In the genomic region with DNA sequence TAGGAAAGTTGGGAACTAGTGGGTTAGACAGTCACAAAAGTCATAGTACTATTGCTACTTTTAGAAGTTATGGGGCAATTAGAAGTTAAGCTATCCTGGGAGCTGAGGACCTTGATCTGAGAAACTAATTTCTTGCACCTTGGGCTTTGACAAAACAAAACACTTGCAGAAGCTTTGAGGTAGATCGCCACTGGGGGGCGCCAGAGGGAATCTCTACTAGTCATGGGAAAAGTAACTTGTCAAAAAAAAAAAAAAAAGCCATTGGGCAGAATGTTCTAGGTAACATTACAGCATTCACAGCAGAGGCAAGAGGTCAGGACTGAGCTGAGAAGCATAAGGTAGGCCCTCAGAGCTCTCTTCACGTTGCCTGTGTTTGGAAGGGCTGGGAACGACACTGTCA, we compare ENCODE assay signal across 8 mouse cellular contexts. TPM values are rescaled to one million over a fixed set of nuclear protein-coding genes. Genes with fewer than 3 reads are reported as not detected.
DNase-seq lines count a peak whose midpoint lies in the region; ATAC-seq and TF ChIP-seq lines count a peak whose summit lies in the region.

No protein-coding gene starts in this region.

- H3K4me1 ChIP-seq in midbrain, embryonic 10.5 days: peaks cover 24% of the 10 kb centered on the region
- H3K4me1 ChIP-seq in midbrain, embryonic 13.5 days (replicated peaks): peaks cover 25% of the 10 kb centered on the region
- H3K4me1 ChIP-seq in liver, postnatal 0 days (ENCODE audit: insufficient read depth): peaks cover 8% of the 10 kb centered on the region
- H3K4me1 ChIP-seq in spleen, adult 2 months (ENCODE audit: control insufficient read depth, insufficient read depth, insufficient read length): no peaks in the 10 kb centered on the region
- H3K4me1 ChIP-seq in forebrain, embryonic 10.5 days: peaks cover 22% of the 10 kb centered on the region

- peak; percentile 62 for TF ChIP-seq CTCF in liver, postnatal 0 days (IDR thresholded peaks at IDR 0.05; ENCODE audit: low read depth)
- peak; percentile 24; the same call in 1 of the 2 replicates for TF ChIP-seq CTCF in spleen, adult 2 months (IDR thresholded peaks at IDR 0.05; ENCODE audit: extremely low read depth, insufficient read depth, insufficient read length, insufficient replicate concordance)

- no peak for TF ChIP-seq EP300 in liver, postnatal 0 days (IDR thresholded peaks at IDR 0.05; ENCODE audit: low read depth)

- H3K9me3 ChIP-seq in midbrain, embryonic 10.5 days (replicated peaks): no peaks in the 10 kb centered on the region
- H3K9me3 ChIP-seq in midbrain, embryonic 13.5 days: no peaks in the 10 kb centered on the region
- no peaks in the 10 kb centered on the region for H3K9me3 ChIP-seq in liver, postnatal 0 days (ENCODE audit: low read length)
- H3K9me3 ChIP-seq in forebrain, embryonic 10.5 days: no peaks in the 10 kb centered on the region

- H3K9ac ChIP-seq in midbrain, embryonic 13.5 days (replicated peaks): no peak overlapping the region
- no peak overlapping the region for H3K9ac ChIP-seq in liver, postnatal 0 days (replicated peaks)

- H3K27ac ChIP-seq in midbrain, embryonic 10.5 days (replicated peaks): no peak overlapping the region
- H3K27ac ChIP-seq in midbrain, embryonic 13.5 days: no peak overlapping the region
- H3K27ac ChIP-seq in liver, postnatal 0 days (ENCODE audit: low read depth): no peak overlapping the region
- no peak overlapping the region for H3K27ac ChIP-seq in spleen, adult 2 months (ENCODE audit: insufficient read depth, low read length)
- no peak overlapping the region for H3K27ac ChIP-seq in forebrain, embryonic 10.5 days

- H3K4me2 ChIP-seq in midbrain, embryonic 13.5 days (replicated peaks): no peak overlapping the region
- no peak overlapping the region for H3K4me2 ChIP-seq in liver, postnatal 0 days (ENCODE audit: low read depth, low read length)

- peaks cover 49% of the 10 kb centered on the region for H3K36me3 ChIP-seq in midbrain, embryonic 10.5 days
- H3K36me3 ChIP-seq in midbrain, embryonic 13.5 days: peaks cover 64% of the 10 kb centered on the region
- peaks cover 8% of the 10 kb centered on the region; the same call in 1 of the 2 replicates for H3K36me3 ChIP-seq in liver, postnatal 0 days (replicated peaks; ENCODE audit: insufficient read depth, low read length)
- peaks cover 49% of the 10 kb centered on the region for H3K36me3 ChIP-seq in spleen, adult 2 months (ENCODE audit: control insufficient read depth, insufficient read depth, low read length)
- H3K36me3 ChIP-seq in forebrain, embryonic 10.5 days (replicated peaks): peaks cover 49% of the 10 kb centered on the region

- ATAC-seq in midbrain, embryonic 13.5 days: no peak
- ATAC-seq in liver, postnatal 0 days: no peak

- no peak overlapping the region for H3K4me3 ChIP-seq in midbrain, embryonic 10.5 days
- no peak overlapping the region for H3K4me3 ChIP-seq in midbrain, embryonic 13.5 days (replicated peaks)
- no peak overlapping the region for H3K4me3 ChIP-seq in liver, postnatal 0 days (ENCODE audit: low read depth, low read length)
- no peak overlapping the region for H3K4me3 ChIP-seq in spleen, adult 2 months (ENCODE audit: extremely low read depth, insufficient read depth, insufficient read length)
- H3K4me3 ChIP-seq in forebrain, embryonic 10.5 days: no peak overlapping the region

- WGBS in midbrain, embryonic 10.5 days: 39% methylated on average over 4 of the region's 4 CpGs
- 47% methylated on average over 4 of the region's 4 CpGs for WGBS in midbrain, embryonic 13.5 days
- WGBS in liver, postnatal 0 days (ENCODE audit: insufficient replicate concordance): 41% methylated on average over 4 of the region's 4 CpGs
- WGBS in spleen, adult 2 months: 44% methylated on average over 4 of the region's 4 CpGs
- 44% methylated on average over 4 of the region's 4 CpGs for WGBS in forebrain, embryonic 10.5 days

- TF ChIP-seq POLR2A in spleen, adult 2 months (IDR thresholded peaks at IDR 0.05; ENCODE audit: low read depth, low read length): no peak

- DNase-seq in midbrain, embryonic 10.5 days (ENCODE audit: low spot score): peak; percentile 60
- DNase-seq in adrenal gland, adult (ENCODE audit: inconsistent age in 2 of 2, low spot score in 1 of 2): peak; percentile 62 to 87
- peak; percentile 49 to 69 for DNase-seq in cerebellum, postnatal 4 days (ENCODE audit: low spot score in 2 of 2)
- peak; percentile 64 for DNase-seq in kidney, postnatal 14 days
- peak; percentile 84 for DNase-seq in liver, postnatal 0 days
- peak; percentile 47 to 66 for DNase-seq in spleen, adult 2 months (ENCODE audit: low read depth in 1 of 2, low spot score in 2 of 2)
- no peak for DNase-seq in forebrain, embryonic 10.5 days (ENCODE audit: extremely low spot score, low spot score)

- no peaks in the 10 kb centered on the region for H3K27me3 ChIP-seq in midbrain, embryonic 10.5 days (ENCODE audit: low read depth, poor library complexity, severe bottlenecking)
- no peaks in the 10 kb centered on the region for H3K27me3 ChIP-seq in midbrain, embryonic 13.5 days
- no peaks in the 10 kb centered on the region for H3K27me3 ChIP-seq in liver, postnatal 0 days (ENCODE audit: insufficient read depth, low read length)
- no peaks in the 10 kb centered on the region for H3K27me3 ChIP-seq in spleen, adult 2 months (ENCODE audit: control insufficient read depth, insufficient read depth, low read length)
- no peaks in the 10 kb centered on the region for H3K27me3 ChIP-seq in forebrain, embryonic 10.5 days (ENCODE audit: poor library complexity, severe bottlenecking)

RNA-seq across cellular contexts. Expression of a gene that starts 1.6 kb away (rescaled TPM):
- polyA plus RNA-seq in midbrain, embryonic 10.5 days (2016; fragmentation: Nextera tagmentation; extraction: Ambion mirVana): 0.51 and 0.75 TPM in 2 replicates
- polyA plus RNA-seq in midbrain, embryonic 13.5 days (2015; fragmentation: Nextera tagmentation; extraction: Ambion mirVana): 4.6 and 5.9 TPM in 2 replicates
- polyA plus RNA-seq in liver, postnatal 0 days (2015; fragmentation: Nextera tagmentation; extraction: Ambion mirVana): 0.06 and 0.13 TPM in 2 replicates
- polyA plus RNA-seq in spleen, adult 2 months (2012; rRNA removed): not detected in 2 replicates
- 0.43 and 0.66 TPM in 2 replicates for polyA plus RNA-seq in forebrain, embryonic 10.5 days (2016; fragmentation: Nextera tagmentation; extraction: Ambion mirVana)
